Mouse (Mus musculus) cerebellum, postnatal 36 days (tissue): Measurements from ENCODE around the gene Pknox2.

Source experiments
- DNase-seq, 2 experiments: peaks; one replicate each; pipeline ENCODE4 v3.0.0; 2021 to 2022; ENCODE audit warnings: mixed read lengths in 2 of 2

Gene Pknox2

DNA sequence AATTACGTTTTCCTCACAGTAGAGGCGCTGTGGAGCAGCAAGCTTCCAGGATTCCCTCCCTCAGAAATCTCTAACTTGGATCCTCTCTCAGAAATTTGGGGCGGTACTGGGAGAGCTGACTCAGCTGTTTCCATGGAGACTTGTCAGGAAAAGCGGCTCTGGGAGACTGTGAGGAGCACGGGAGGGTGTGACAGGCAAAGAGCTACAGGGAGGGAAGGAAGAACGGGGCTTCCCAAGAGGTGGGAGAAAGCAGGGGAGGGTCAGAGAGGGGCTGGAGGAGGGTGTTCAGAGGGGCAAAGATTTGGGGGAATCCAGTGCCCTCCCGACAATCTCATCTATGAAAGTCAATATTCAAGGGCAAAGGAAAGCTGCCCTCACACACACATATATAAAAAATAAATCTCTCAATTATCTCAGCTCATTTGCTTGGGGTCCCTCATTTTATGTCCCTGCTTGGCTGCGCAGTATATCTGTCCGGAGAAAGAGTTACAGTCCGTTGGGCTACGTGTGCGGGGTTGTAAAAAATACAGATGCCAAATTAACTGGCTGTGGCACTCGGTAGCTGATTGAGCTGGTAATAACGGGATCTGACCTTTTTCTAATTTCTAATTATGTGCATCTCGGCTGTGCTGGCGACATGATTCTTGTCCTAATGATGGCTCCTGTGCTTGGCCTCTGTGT, 213.3 kb downstream of the Pknox2 start:
- peak; percentile 61 to 64 for DNase-seq

DNA sequence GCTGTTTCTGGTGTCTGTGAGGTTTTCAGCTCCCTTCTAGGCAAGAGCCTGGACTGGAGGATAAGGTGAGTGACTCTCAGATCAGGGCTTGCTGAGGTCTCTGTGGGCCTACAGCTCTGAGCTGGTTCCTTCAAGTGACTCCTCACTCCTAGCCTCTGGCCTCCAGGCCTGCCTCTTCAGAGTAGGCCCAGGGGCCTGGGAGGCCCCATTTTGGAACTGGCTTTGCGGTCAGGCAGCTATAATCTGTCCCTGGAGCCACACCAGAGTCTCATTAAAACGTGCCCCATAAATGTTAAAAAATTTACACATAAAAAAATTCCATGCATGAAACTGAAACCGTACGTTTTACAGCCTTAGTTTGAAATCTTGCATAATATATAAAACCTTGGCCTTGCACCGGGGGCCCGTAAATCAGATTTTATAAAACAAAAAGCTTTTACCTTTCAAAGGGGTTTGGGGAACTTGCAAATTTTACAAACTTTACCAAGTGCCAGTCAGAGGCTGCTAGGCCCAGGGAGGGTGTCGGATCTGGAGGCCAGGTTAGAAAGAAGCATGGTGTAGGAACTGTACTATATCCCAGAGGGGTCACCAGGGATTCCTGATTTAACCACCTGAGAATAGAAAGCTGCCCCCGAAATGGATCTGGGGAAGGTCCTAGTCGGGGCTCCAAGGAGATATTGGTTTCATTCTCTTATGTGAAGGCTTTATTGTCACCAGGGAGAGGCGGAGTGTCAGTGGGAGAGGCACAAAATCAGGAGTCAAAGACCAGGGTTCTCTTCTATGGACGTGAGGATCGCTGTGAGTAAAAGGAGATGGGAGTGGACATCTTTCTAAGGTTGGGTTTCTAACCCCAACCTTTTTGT, 214.0 kb downstream of the Pknox2 start:
- no peak for DNase-seq

DNA sequence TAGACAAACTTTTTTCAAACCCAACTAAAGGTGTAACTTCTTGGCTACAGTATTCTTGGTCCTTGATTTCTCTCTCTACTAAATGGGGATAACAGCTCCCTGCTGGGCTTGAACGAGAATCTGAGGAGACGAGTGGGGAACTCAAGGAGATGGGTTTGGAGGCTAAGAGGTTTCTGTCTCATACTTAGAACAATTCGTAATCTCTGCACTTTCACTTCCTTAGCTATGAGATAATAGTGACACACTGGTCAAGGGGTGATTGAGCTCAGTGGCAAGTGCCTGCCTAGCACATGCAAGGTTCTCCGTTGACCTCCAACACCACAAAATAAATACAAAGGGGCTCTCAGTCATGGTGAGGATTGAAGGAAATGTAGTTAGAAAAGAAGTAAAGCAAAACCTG, 215.6 kb downstream of the Pknox2 start:
- no peak for DNase-seq

DNA sequence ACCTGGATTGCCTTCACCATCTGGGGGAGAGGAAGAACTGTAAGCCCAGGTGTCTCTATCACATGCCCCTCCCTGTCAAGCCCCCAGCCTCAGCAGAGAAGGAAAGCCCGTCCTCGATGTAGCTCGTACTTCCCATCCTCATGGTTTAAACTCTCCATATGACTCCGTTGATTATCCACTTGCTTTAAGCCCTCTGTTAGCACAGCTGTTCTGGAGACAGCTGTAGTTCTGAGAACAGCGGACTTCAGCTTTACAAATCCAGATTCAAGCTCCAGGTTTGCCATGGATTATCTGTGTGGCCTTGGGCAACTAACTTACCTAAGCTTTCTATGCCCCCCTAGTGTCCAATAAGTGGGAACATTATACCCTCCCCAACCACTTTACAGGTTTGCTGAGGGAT, 223.5 kb downstream of the Pknox2 start:
- no peak for DNase-seq

DNA sequence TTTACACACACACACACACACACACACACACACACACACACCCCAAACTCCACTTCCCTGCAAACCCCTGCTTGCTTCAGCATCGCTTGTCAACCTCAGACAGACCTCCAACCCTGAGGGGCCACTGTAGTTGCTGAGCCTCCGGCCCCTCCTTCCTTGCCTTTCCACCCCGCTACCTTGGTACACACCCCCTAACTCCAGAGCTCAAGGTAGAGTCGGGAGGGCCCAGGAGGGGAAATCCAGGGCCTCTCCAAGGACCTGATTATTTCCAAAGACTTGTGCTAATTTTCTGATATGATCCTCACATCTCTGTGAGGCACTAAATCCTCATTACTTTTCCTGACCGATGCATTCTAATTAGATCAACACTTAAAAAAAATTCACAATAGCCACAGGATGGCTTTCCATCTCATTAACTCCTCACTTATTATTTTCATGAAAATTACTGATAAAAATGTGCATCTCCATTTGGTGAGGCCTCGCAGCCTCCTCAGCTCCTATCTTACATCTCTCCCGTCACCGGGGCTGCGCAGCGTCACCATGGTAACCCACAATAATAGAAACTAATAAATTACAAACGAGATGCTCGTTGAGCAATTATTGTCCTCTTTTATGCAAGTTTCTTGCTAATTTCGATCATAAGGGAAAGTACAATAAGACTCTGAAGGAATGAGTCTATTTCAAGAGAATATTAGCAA, 225.3 kb downstream of the Pknox2 start:
- DNase-seq, result no peak

DNA sequence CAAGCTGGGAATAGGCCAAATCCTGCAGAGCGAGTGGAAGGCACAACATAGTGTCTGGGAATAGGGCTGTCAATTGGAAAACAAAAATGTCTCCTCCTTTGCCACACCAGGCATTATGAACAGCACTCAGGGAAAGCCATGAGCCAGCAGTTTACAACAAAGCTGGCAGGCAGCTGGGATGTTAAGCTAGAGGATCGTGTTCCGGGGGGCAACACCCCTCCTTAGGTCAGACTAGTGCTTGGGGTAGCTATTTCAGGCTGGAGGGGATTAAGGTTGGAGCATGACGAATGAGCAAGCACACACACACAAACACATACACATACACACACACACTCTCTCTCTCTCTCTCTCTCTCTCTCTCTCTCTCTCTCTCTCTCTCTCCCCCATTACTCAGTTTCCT, 227.7 kb downstream of the Pknox2 start:
- no peak for DNase-seq

DNA sequence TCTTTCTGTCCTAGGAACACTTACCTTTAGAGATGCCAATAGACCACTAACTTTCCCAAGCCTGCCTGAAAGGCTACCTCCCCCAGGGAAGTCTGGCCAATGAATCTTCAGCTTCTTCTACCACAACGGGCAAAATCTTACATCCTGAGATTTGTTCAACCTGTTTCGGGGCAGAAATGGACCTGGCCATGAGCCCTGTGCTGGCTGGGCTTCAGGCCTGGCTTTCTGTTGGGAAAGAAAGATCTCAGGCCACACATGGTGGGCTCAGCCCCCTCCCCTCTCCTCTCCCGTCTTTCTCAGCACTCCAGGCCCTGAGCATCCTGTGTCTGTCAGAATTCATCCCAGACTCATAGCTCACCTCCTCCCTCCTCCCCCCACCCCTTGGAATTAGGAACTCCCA, 228.6 kb downstream of the Pknox2 start:
- no peak for DNase-seq

DNA sequence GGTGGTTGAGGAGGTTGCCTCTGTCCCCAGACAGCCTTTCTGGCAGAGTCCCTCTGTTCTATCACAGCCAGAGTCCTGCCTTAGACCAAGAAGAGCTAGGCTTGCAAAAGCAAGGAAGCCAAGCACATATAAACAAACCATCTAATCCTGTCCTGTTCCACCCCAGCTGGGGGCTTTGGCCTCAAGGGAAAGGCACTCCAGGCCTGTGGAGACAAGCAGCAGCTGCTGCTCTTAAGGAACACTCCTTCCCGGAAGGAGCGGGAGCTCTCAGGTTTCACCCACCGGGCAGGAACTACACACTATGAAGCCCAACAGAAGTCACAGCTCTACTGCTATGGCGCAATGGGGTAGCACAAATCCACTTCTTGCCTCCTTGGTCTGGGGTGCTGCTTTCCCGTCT, 230.3 kb downstream of the Pknox2 start:
- no peak for DNase-seq

DNA sequence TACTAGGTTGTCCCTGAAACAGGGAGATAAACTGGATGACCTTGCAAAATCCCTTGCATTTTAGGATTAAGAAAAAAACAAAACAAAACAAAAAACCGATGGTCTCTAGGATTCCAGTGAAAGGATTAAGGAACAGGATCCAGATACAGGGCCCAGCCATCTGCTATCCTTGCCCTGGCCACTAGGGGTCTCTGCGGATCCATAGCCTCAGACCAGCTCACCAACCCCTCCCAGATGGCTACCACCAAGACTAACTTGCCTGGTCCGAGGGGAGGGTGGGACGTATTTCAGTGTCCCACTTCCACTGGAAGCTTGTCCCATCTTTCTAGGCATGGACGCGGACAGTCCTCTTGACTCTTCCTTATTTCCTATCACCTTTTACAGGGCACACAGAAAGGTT, 230.8 kb downstream of the Pknox2 start:
- DNase-seq, result peak; percentile 85 to 90

DNA sequence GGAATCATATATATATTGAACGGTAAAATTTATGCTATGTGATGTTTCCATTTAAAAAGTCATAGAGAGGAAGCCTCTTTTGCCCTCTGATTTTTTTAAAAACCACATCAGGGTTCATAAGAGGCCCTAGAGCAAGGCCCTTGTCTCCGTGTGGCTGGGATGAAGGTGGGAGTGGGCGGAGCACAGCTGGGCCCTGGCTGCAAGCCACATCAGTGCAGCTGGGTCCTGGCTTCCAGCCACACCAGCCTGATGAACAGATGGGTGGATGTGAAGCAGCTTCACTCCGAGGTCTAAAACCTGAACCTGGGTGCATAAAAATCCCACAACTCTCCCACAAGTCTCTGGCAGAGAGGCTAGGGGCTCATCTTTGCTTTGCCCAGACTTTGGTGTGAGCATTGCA, 241.8 kb downstream of the Pknox2 start:
- DNase-seq, result no peak

DNA sequence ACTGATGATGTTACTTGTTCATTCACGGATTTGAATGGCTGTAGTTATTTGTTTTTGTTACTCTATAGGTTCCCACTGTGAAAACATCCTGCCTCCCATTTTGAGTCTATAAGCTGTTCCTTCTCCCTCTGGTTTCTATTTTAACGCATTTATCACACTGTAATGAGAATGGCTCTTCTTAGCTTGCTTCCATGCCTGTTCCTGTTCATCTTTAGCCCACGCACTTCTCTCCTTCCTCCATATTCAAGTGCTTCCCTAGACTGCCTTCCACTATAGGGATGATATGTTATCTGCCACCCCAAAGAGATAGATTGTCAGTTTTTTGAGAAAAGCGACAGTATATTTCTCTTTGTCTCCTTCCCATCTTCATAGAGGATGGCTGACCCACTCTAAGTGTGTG, 246.7 kb downstream of the Pknox2 start:
- DNase-seq, result no peak

DNA sequence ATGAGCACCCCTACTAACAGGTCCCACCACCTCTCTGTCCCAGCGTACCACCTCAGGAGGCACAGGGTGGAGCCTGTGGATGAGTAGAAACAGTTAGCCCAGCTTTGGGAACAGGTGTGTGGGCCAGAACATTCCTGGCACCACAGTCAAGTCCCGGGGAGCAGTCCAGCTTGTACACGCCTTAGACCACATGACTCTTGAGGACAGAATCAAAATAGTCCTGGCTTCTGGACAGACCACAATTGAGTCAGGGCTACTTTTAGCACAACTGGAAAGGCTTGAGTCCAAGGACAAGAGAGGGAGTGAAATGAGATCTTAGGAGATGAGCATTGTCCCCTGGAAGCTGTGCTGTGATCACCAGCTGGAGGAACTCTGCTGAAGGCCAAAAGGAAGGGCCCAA, 248.6 kb downstream of the Pknox2 start:
- no peak for DNase-seq

DNA sequence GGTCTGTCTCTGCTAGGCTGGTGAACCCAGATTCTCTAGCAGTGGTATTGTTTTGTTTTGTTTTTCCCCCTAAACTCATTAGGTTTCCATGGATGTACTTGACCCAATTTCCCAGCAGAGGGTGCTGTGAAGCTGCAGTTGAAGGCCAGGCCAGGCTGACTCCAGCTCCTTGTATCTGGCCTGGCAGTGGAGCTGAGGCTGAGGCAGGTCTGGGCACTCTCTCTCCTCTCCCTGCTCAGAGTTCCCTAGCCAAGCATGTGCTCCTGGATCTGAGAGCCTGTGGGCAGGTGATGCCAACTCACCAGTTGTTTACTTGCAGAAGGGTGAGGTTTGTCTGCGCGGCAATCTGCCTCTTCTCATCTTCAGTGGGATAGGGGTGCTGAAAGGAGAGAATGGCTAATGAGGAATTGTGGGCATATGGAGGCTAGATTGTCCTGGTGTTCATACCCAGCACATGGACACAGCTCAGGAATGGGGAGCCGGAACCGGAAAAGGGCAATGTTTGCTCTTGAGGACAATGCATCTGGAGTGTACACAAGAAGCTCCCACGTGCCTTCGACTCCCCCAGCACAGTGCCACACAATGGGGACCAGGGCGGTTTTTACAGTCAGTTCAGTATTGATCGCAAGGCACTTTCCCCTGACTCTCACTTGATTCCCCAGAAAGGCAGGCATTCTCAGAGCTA, 252.1 kb downstream of the Pknox2 start:
- DNase-seq, result peak; percentile 79 to 84

DNA sequence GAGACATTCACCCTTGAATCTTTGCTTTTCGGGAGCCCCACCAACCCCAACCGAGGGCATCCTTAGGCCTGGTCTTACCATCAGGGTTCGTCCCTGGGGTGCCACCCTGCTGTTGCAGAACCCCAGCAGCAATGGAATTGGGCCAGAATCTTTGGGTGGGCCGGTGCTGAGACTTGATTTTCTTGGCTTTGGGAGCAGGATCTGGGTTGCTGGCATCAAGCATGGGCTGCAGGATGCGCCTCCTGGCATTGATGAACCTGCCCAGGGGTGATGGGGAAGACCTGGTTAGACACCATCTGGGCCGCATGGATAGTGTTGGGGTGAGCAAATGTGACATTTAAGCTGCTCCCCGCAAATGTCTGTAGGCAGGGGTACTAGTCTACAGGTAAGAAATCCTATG, 253.0 kb downstream of the Pknox2 start:
- no peak for DNase-seq

DNA sequence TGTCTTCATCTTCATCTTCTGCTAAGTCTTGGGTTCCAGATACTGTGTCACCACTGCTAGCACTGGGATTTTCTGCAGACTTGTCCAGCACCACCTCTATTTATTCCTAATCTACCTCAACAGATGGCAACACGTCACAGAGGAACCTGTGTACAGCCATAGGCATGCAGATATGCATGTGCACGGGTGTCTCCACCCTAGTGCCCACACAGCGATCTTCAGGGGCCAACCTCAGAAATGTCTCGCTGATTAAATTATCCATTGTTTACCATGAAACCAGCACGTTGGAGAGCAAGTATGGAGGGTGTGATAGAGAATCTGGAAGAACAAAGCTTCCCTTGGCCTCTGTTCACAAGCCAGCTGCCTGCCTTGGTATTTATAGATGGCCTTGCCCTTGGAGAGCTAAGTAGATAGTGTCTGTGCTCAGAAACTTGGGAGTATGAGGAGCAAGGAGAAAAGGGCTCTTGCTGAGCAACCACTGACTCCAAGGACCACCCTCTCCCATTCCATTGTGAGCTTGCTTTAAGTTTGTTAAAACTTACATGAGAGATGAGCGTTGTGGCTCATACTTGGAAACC, 253.7 kb downstream of the Pknox2 start:
- no peak for DNase-seq

DNA sequence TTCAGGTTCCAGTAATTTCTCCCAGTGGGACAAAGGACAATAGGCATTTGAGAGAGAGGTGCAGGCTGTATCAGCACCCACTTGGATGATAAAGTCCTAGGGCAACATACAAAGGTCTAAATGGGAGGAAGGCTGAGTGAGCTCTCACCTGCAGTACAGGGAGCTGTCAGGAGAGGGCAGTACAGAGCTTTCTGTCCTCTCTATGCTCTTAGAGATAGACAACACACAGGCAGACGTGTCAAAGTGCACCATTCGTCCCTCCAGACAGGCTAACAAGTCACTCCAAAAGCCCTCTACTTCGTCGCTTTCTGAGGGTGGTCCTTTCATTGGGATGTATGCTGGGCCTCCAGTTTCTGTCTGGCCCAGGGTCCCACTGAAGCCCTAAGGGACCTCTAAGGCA, 256.7 kb downstream of the Pknox2 start:
- DNase-seq, result peak; percentile 57 to 58

DNA sequence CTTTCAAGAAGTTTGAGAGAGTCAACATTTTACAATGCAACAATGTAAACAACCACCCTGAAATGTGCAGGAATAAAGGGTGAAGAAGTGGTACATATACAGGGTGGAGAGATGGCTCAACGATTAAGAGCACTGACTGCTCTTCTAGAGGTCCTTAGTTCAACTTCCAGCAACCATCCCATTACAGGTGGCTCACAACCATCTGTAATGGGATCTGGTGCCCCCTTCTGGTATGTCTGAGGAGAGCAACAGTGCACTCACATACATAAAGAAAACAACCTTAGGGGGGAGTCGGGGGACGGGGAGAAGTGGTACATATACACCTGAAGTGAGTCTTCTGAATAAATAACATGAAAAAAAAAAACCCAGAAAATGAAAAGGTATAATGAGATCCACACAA, 262.0 kb downstream of the Pknox2 start:
- peak; percentile 58 to 64 for DNase-seq

DNA sequence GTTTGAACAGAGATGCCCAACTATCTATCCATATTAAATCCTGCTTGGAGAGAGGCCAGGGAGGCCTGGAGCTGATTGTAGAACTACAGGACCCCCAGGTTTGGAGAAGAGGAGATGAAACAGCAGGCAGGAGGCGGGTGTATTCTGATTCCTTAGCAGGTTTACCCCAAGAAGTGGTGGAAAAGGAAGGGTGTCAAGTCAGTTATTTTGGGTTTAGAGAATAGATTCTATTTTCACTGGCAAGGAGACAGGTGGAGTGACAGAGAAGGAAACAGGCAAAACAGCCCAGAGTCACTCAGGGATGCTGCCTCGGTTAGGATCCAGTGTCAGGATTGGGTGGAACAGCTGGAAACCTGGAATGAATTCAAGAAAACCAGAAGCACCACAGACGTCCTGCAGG, 263.6 kb downstream of the Pknox2 start:
- DNase-seq, result no peak

DNA sequence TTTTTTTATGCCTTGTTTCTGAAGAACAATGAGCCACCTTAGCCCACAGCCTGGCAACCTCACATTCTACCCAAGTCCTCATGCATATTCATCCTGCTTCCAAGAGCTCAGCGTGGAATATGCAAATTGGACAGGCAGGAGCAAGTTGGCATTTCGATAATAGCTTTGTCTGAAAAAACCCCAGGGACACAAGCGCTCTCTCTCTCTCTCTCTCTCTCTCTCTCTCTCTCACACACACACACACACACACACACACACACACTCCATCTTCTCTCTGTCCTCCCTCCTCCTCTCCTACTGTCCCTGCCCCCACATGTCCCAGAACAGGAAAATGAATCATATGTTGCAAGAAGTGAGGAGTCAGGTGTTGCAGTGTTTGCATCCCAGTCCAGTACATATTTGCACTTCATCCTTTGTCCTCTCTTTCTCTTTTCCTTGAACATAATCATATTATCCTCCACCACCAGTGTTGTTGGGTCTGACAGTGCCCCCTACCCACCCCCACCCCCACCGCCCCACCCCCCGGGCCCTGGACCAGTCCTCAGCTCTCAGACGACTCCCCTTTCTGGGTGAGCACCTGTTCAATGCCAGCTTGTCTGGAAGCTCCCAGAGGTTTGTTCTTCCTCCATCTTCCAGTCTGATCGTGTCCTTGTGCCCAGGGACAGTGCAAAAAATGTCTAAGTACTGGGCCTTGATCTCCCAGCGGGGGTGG, 265.0 kb downstream of the Pknox2 start:
- DNase-seq, result no peak

DNA sequence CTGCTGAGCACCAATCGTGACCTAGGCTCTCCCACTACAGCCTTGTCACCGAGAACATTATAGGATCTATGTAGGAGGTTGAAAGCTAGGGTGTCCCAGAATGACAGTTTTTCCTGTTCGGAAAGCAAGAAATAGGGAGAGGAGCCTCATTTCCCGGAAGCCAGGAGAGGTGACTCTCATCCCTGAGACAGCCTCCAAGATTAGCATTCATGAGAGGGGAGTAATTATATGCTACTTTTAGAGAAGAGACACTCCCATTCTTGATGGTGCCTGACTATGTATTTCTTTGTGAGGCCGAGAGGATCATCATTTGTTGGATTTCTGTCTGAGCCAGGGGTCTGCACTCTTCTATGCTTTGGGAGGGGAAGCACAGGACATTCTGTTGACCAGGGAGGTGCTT, 265.6 kb downstream of the Pknox2 start:
- DNase-seq, result no peak

DNA sequence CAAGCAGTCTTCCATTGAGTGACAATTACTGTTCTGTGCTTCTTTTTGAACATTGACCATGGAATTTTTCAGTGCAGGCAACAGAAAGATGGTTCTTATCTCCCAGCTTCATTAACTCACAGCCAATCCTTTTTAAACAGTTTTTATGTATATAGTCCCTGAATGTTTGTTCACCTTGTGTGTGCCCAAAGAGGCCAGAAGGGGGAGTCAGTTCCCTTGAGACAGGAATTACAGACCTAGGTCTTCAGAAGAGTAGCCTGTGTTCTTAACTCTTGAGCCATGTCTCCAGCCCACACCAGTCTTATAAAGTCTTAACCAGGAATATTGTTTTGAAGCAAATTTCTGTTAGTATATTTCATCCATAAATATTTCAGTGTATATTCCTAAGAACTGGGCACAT, 270.4 kb downstream of the Pknox2 start:
- no peak for DNase-seq

DNA sequence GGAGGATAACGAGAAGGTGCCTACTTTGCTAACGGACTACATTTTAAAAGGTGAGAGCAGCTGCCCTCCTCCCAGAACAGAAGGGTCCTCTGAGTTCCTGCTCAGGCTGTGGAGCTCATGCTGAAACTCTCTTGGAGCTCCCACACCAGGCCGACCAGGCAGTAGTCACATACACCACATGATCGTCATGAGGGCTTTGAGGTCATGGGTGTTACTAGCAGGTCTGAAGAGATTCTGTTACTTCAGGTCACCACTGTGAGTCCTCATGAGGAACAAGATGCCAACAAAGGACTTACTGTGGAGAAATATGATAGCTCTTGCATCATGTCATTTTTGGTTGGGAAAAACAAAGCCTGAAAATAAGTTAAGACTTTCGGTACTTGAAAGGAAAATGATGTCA, 270.9 kb downstream of the Pknox2 start:
- DNase-seq, result no peak
